Mouse (Mus musculus): ENCODE data around the gene Gda.

- TF ChIP-seq ZC3H11A (IDR thresholded peaks at IDR 0.05; ENCODE audit: borderline replicate concordance, low read depth, low read length) (no peak), MAFK (IDR thresholded peaks at IDR 0.05; ENCODE audit: insufficient read depth, low read depth, low read length) (no peak), HCFC1 (IDR thresholded peaks at IDR 0.05; ENCODE audit: borderline replicate concordance, insufficient read depth, low read length) (no peak)
These were observed 54.8 kb downstream of the Gda start for GRCm38 (mm10) chr19:21418418-21418817.

All from ES-E14 (cell line).